Mouse (Mus musculus) left cerebral cortex, postnatal 25 days (tissue): ENCODE data around the gene Pnrc1. TPM values are rescaled to one million over a fixed set of nuclear protein-coding genes. Genes with fewer than 3 reads are reported as not detected.
"Not testable (repeated sequence)": the region's sequence is repeated elsewhere in the genome, so short reads cannot be mapped to it uniquely, and the experiment has no call there.

Source experiments
- DNase-seq, 2 experiments: peaks; one replicate each; pipeline ENCODE4 v3.0.0; 2022; ENCODE audit warnings: low spot score in 2 of 2, mixed read lengths in 1 of 2
- intact Hi-C: fragments of 180-260 bp; cut with DNase I; formaldehyde crosslinking; loops from one replicate; pipeline ENCODE4 v1.15.1; 2025
- total RNA-seq, 2 experiments: library from RNA; stranded (reverse); gene quantifications; 2 replicates each; pipeline ENCODE4 v1.2.3; 2021

Pnrc1 gene
- total RNA-seq: 100 to 1,000 TPM; 130 to 145 TPM

- intact Hi-C loops: loop anchor here (5.0 to 10.0 kb wide), 4 partner anchors 143 to 335 kb away; partner anchors contain the start of genes Ankrd6 and Ube2j1
- peak; percentile 28 to 40 for DNase-seq
Measured at GRCm38 (mm10) chr4:33290002-33290401, at the start of gene Pnrc1. TSS of gene Pnrc1 (minus strand) at chr4:33290163.

- DNase-seq: no peak
- intact Hi-C loops: no loop called here
Measured at GRCm38 (mm10) chr4:33337999-33338398, 48.0 kb upstream of the Pnrc1 start.

GRCm38 (mm10) chr4:33332956-33333455, 43.0 kb upstream of the Pnrc1 start:
- intact Hi-C loops: no loop called here
- no peak for DNase-seq

GRCm38 (mm10) chr4:33331147-33331546, 41.2 kb upstream of the Pnrc1 start:
- DNase-seq: no peak
- intact Hi-C loops: no loop called here

- DNase-seq: no peak
- intact Hi-C loops: no loop called here
Measured at GRCm38 (mm10) chr4:33315840-33316239, 25.9 kb upstream of the Pnrc1 start.

- intact Hi-C loops, DNase-seq: not testable (repeated sequence)
Measured at GRCm38 (mm10) chr4:33314150-33314549, 24.2 kb upstream of the Pnrc1 start.

GRCm38 (mm10) chr4:33310840-33311437, 21.0 kb upstream of the Pnrc1 start:
- intact Hi-C loops: no loop called here
- no peak for DNase-seq

- DNase-seq: peak; percentile 92 to 97
- intact Hi-C loops: no loop called here
Measured at GRCm38 (mm10) chr4:33309764-33310757, 20.1 kb upstream of the Pnrc1 start, which contains the start of gene Rngtt. TSS of gene Rngtt (plus strand) at chr4:33310311.

- intact Hi-C loops: no loop called here
- DNase-seq: no peak
Measured at GRCm38 (mm10) chr4:33307146-33307545, 17.2 kb upstream of the Pnrc1 start.

- DNase-seq: no peak
- intact Hi-C loops: no loop called here
Measured at GRCm38 (mm10) chr4:33303057-33303456, 13.1 kb upstream of the Pnrc1 start.

GRCm38 (mm10) chr4:33300891-33301665, 11.1 kb upstream of the Pnrc1 start:
- DNase-seq, intact Hi-C loops: not testable (repeated sequence)

- intact Hi-C loops: loop anchor here (2.0 to 10.0 kb wide), 5 partner anchors 84 to 338 kb away; partner anchors contain the start of genes Ankrd6, Srsf12 and Ube2j1
- DNase-seq: peak; percentile 54 to 61
Measured at GRCm38 (mm10) chr4:33292409-33293370, 2.7 kb upstream of the Pnrc1 start.

GRCm38 (mm10) chr4:33290878-33291277, 915 bp upstream of the Pnrc1 start:
- no peak for DNase-seq
- intact Hi-C loops: loop anchor here (5.0 to 10.0 kb wide), 4 partner anchors 144 to 336 kb away; partner anchors contain the start of genes Ankrd6 and Ube2j1

- DNase-seq: no peak
- intact Hi-C loops: no loop called here
Measured at GRCm38 (mm10) chr4:33289106-33289650, 785 bp downstream of the Pnrc1 start.

- no peak for DNase-seq
- intact Hi-C loops: no loop called here
Measured at GRCm38 (mm10) chr4:33285448-33285847, 4.5 kb downstream of the Pnrc1 start.

- DNase-seq: no peak
- intact Hi-C loops: no loop called here
Measured at GRCm38 (mm10) chr4:33284083-33284880, 5.7 kb downstream of the Pnrc1 start.
